Comparison of ENCODE assay signal across 9 mouse cellular contexts in genomic region chr17:13043846-13044673, GRCm38 (mm10). TPM values are rescaled to one million over a fixed set of nuclear protein-coding genes. Genes with fewer than 3 reads are reported as not detected.
A peak's percentile ranks its signal among the peaks of the same experiment; 100 is the strongest.
DNase-seq lines count a peak whose midpoint lies in the region; ATAC-seq and TF ChIP-seq lines count a peak whose summit lies in the region.
"Not testable (repeated sequence)": the region's sequence is repeated elsewhere in the genome, so short reads cannot be mapped to it uniquely, and the experiment has no call there.
"Had no signal": no experiment of that assay in that cellular context is flagged by ENCODE, and none has a peak within 500 bp of the region (broad histone marks: within the 10 kb centered on the region; RNA-seq: fewer than 3 reads in every experiment).

No protein-coding gene starts in this region.

- not testable (repeated sequence) for H3K27me3 ChIP-seq in forebrain, postnatal 0 days (ENCODE audit: insufficient read depth, low read length); hindbrain, embryonic 11.5 days (ENCODE audit: control insufficient read depth, insufficient read depth, low read length); liver, embryonic 16.5 days (ENCODE audit: control insufficient read depth, insufficient read depth, low read depth, low read length); neural tube, embryonic 12.5 days (replicated peaks)

- TF ChIP-seq CTCF in forebrain, postnatal 0 days (IDR thresholded peaks at IDR 0.05; ENCODE audit: low read depth) = peak; percentile 74

- H3K4me2 ChIP-seq in forebrain, postnatal 0 days (ENCODE audit: low read depth); hindbrain, embryonic 11.5 days (replicated peaks; ENCODE audit: low read depth, low read length); liver, embryonic 16.5 days (ENCODE audit: low read depth, low read length); neural tube, embryonic 12.5 days (replicated peaks): not testable (repeated sequence)

- not testable (repeated sequence) for H3K4me3 ChIP-seq in forebrain, postnatal 0 days (ENCODE audit: low read depth, low read length); hindbrain, embryonic 11.5 days (ENCODE audit: low read depth, low read length); liver, embryonic 16.5 days (ENCODE audit: low read depth, low read length); neural tube, embryonic 12.5 days

- not testable (repeated sequence) for H3K4me1 ChIP-seq in forebrain, postnatal 0 days (ENCODE audit: insufficient read depth); hindbrain, embryonic 11.5 days (replicated peaks; ENCODE audit: control insufficient read depth, insufficient read depth, low read length); liver, embryonic 16.5 days (ENCODE audit: control insufficient read depth, low read depth, low read length); neural tube, embryonic 12.5 days

- peak; percentile 51 for DNase-seq in MN1 (ENCODE audit: low spot score)
- DNase-seq in cerebellum, adult 8-10 months = peak; percentile 26
- DNase-seq in forebrain, postnatal 0 days = peak; percentile 83
- DNase-seq in hindbrain, embryonic 11.5 days (ENCODE audit: low spot score) = peak; percentile 69
- DNase-seq in layer of hippocampus, adult 18-20 months (ENCODE audit: low spot score in 2 of 2) = peak; percentile 42 to 80
- DNase-seq in testis, postnatal 10 days (ENCODE audit: low spot score) = peak; percentile 46

- not testable (repeated sequence) for H3K9me3 ChIP-seq in forebrain, postnatal 0 days (ENCODE audit: low read length); hindbrain, embryonic 11.5 days (ENCODE audit: control insufficient read depth, low read length); liver, embryonic 16.5 days (replicated peaks; ENCODE audit: control insufficient read depth, low read length); neural tube, embryonic 12.5 days

- H3K36me3 ChIP-seq in forebrain, postnatal 0 days (ENCODE audit: insufficient read depth); hindbrain, embryonic 11.5 days (ENCODE audit: control insufficient read depth, insufficient read depth, low read length); liver, embryonic 16.5 days (ENCODE audit: control insufficient read depth, insufficient read depth); neural tube, embryonic 12.5 days: not testable (repeated sequence)

- 5% methylated on average over 3 of the region's 4 CpGs for WGBS in forebrain, postnatal 0 days
- WGBS in hindbrain, embryonic 11.5 days = 5% methylated on average over 3 of the region's 4 CpGs
- 6% methylated on average over 3 of the region's 4 CpGs for WGBS in liver, embryonic 16.5 days (ENCODE audit: insufficient replicate concordance)
- 8% methylated on average over 4 of the region's 4 CpGs for WGBS in neural tube, embryonic 12.5 days

- not testable (repeated sequence) for H3K9ac ChIP-seq in forebrain, postnatal 0 days; hindbrain, embryonic 11.5 days (ENCODE audit: low read depth, low read length); liver, embryonic 16.5 days (ENCODE audit: low read depth, low read length); neural tube, embryonic 12.5 days

- H3K27ac ChIP-seq in forebrain, postnatal 0 days (ENCODE audit: low read depth, low read length); hindbrain, embryonic 11.5 days (ENCODE audit: low read depth, low read length); liver, embryonic 16.5 days (ENCODE audit: low read length); neural tube, embryonic 12.5 days: not testable (repeated sequence)

- peak; percentile 92 for ATAC-seq in forebrain, postnatal 0 days
- peak; percentile 74 for ATAC-seq in hindbrain, embryonic 11.5 days (ENCODE audit: low FRiP score)
- ATAC-seq in liver, embryonic 16.5 days (ENCODE audit: low read depth) = peak; percentile 45; the same call in 1 of the 2 replicates
- peak; percentile 87 for ATAC-seq in neural tube, embryonic 12.5 days (ENCODE audit: low FRiP score, low read depth)

RNA-seq across cellular contexts. Expression of gene Gpr31b, which starts 8.0 kb away (rescaled TPM):
- 1.6 TPM in 1 of 2 replicates, not detected in the other for total RNA-seq in forebrain, postnatal 0 days (2014; rRNA removed)
- not detected in 2 replicates for polyA plus RNA-seq in forebrain, postnatal 0 days (2015; fragmentation: Nextera tagmentation; extraction: Ambion mirVana)
- 0.25 TPM in 1 of 2 replicates, not detected in the other for polyA plus RNA-seq in hindbrain, embryonic 11.5 days (2014; fragmentation: Nextera tagmentation; extraction: Ambion mirVana)
- total RNA-seq in layer of hippocampus, adult 18-20 months (2021) = not detected
- not detected in 2 replicates for polyA plus RNA-seq in liver, embryonic 16.5 days (2015; fragmentation: Nextera tagmentation; extraction: Ambion mirVana)
- not detected in 2 replicates for polyA plus RNA-seq in neural tube, embryonic 12.5 days (2016; fragmentation: Nextera tagmentation; extraction: Ambion mirVana)
- total RNA-seq: gastrocnemius, postnatal 14 days had no signal

RNA-seq across cellular contexts. Expression of gene Tcp10b, which starts 16.8 kb away (rescaled TPM):
- 0.33 and 1.2 TPM in 2 replicates for total RNA-seq in forebrain, postnatal 0 days (2014; rRNA removed)
- 0.20 and 0.29 TPM in 2 replicates for polyA plus RNA-seq in forebrain, postnatal 0 days (2015; fragmentation: Nextera tagmentation; extraction: Ambion mirVana)
- 0.23 TPM in 1 of 2 replicates, not detected in the other for polyA plus RNA-seq in hindbrain, embryonic 11.5 days (2014; fragmentation: Nextera tagmentation; extraction: Ambion mirVana)
- total RNA-seq in layer of hippocampus, adult 18-20 months (2021) = under 1 TPM; 0.33 to 0.54 TPM
- polyA plus RNA-seq in liver, embryonic 16.5 days (2015; fragmentation: Nextera tagmentation; extraction: Ambion mirVana) = not detected in 2 replicates
- polyA plus RNA-seq in neural tube, embryonic 12.5 days (2016; fragmentation: Nextera tagmentation; extraction: Ambion mirVana) = not detected in 2 replicates

RNA-seq across cellular contexts. Expression of gene Sod2, which starts 37.4 kb away (rescaled TPM):
- 86.7 and 110 TPM in 2 replicates for total RNA-seq in forebrain, postnatal 0 days (2014; rRNA removed)
- polyA plus RNA-seq in forebrain, postnatal 0 days (2015; fragmentation: Nextera tagmentation; extraction: Ambion mirVana) = 128 and 140 TPM in 2 replicates
- polyA plus RNA-seq in hindbrain, embryonic 11.5 days (2014; fragmentation: Nextera tagmentation; extraction: Ambion mirVana) = 120 and 127 TPM in 2 replicates
- total RNA-seq in layer of hippocampus, adult 18-20 months (2021) = 100 to 1,000 TPM; 270 to 271 TPM
- polyA plus RNA-seq in liver, embryonic 16.5 days (2015; fragmentation: Nextera tagmentation; extraction: Ambion mirVana) = 108 and 116 TPM in 2 replicates
- polyA plus RNA-seq in neural tube, embryonic 12.5 days (2016; fragmentation: Nextera tagmentation; extraction: Ambion mirVana) = 125 and 129 TPM in 2 replicates

RNA-seq across cellular contexts. Expression of gene Wtap, which starts 50.1 kb away (rescaled TPM):
- total RNA-seq in forebrain, postnatal 0 days (2014; rRNA removed) = 111 and 116 TPM in 2 replicates
- polyA plus RNA-seq in forebrain, postnatal 0 days (2015; fragmentation: Nextera tagmentation; extraction: Ambion mirVana) = 148 and 157 TPM in 2 replicates
- polyA plus RNA-seq in hindbrain, embryonic 11.5 days (2014; fragmentation: Nextera tagmentation; extraction: Ambion mirVana) = 130 and 133 TPM in 2 replicates
- 10 to 100 TPM; 54.6 to 54.8 TPM for total RNA-seq in layer of hippocampus, adult 18-20 months (2021)
- 42.0 and 42.4 TPM in 2 replicates for polyA plus RNA-seq in liver, embryonic 16.5 days (2015; fragmentation: Nextera tagmentation; extraction: Ambion mirVana)
- polyA plus RNA-seq in neural tube, embryonic 12.5 days (2016; fragmentation: Nextera tagmentation; extraction: Ambion mirVana) = 96.5 and 117 TPM in 2 replicates

Comparison
In these comparisons a context has a peak if more than half of its experiments do, and no peak if none do; other contexts are left out.
1. DNase-seq: peak in every context shown above with its lines; median percentile 83 in forebrain, postnatal 0 days; 69 in hindbrain, embryonic 11.5 days; 61 in layer of hippocampus, adult 18-20 months; 51 in MN1; 46 in testis, postnatal 10 days; 26 in cerebellum, adult 8-10 months.